Mouse (Mus musculus) midbrain, embryonic 15.5 days (tissue): ENCODE data around the gene Gstt2. TPM values are rescaled to one million over a fixed set of nuclear protein-coding genes. Genes with fewer than 3 reads are reported as not detected.
A peak's percentile ranks its signal among the peaks of the same experiment; 100 is the strongest.

Source experiments
- ATAC-seq: fragments of 200-750 bp; cut with Nextera tagmentation; replicated peaks from 2 replicates; pipeline ENCODE4 v1.8.0; 2017; ENCODE audit warnings: moderate TSS enrichment
- H3K27ac ChIP-seq: fragments of 300-500 bp; sonication (generic); 2 replicates; pipeline ENCODE4 v1.5.1; 2015; ENCODE audit warnings: mild to moderate bottlenecking, inconsistent platforms
- H3K27me3 ChIP-seq: fragments of 300-500 bp; sonication (generic); replicated peaks from 2 replicates; pipeline ENCODE4 v1.6.1; 2015; ENCODE audit warnings: inconsistent platforms
- H3K36me3 ChIP-seq: fragments of 300-500 bp; sonication (generic); replicated peaks from 2 replicates; pipeline ENCODE4 v1.6.1; 2015; ENCODE audit warnings: inconsistent platforms
- H3K4me1 ChIP-seq: fragments of 300-500 bp; sonication (generic); 2 replicates; pipeline ENCODE4 v1.6.1; 2015; ENCODE audit warnings: inconsistent platforms
- H3K4me2 ChIP-seq: fragments of 300-500 bp; sonication (generic); 2 replicates; pipeline ENCODE4 v1.6.1; 2015; ENCODE audit warnings: inconsistent platforms, mild to moderate bottlenecking, moderate library complexity
- H3K4me3 ChIP-seq: fragments of 300-500 bp; sonication (generic); 2 replicates; pipeline ENCODE4 v1.5.1; 2015; ENCODE audit warnings: mild to moderate bottlenecking, inconsistent platforms
- H3K9ac ChIP-seq: fragments of 300-500 bp; sonication (generic); 2 replicates; pipeline ENCODE4 v1.6.1; 2015; ENCODE audit warnings: mild to moderate bottlenecking, inconsistent platforms
- H3K9me3 ChIP-seq: fragments of 300-500 bp; sonication (generic); 2 replicates; pipeline ENCODE4 v1.6.1; 2016; ENCODE audit warnings: inconsistent platforms
- WGBS: fragments of 180-500 bp; shearing (Covaris S2); methylation state at CpG from one replicate; pipeline ENCODE4 v1.1.7; 2015; ENCODE audit warnings: mixed read lengths; 5-methylcytosine and 5-hydroxymethylcytosine counted together
- polyA plus RNA-seq: library from polyadenylated mRNA; unstranded; fragments of >200 nt; fragmentation: Nextera tagmentation; extraction: Ambion mirVana; gene quantifications from 2 replicates; pipeline ENCODE4 v1.2.1, GENCODE M21; 2015

Gene Gstt2
- polyA plus RNA-seq, 1 experiment from 2014 or later = 7.5 TPM

GRCm38 (mm10) chr10:75834250-75834649 is 3.0 kb downstream of the Gstt2 start:
- H3K27ac ChIP-seq = no peak overlapping the region
- H3K27me3 ChIP-seq = peaks cover 26% of the 10 kb centered on the region
- no peak for ATAC-seq
- H3K9me3 ChIP-seq = no peaks in the 10 kb centered on the region
- H3K9ac ChIP-seq = peak overlapping the region; percentile 7; the same call in 1 of the 2 replicates
- 2% methylated on average over 21 of the region's 21 CpGs for WGBS
- peak overlapping the region; percentile 59 for H3K4me2 ChIP-seq
- H3K4me3 ChIP-seq = peak overlapping the region; percentile 34
- H3K4me1 ChIP-seq = peaks cover 26% of the 10 kb centered on the region
- H3K36me3 ChIP-seq = no peaks in the 10 kb centered on the region

- Histone ChIP-seq H3K9me3 (no peaks in the 10 kb centered on the region), H3K36me3 (no peaks in the 10 kb centered on the region), H3K9ac (no peak overlapping the region; the same call in 1 of the 2 replicates), H3K4me3 (peak overlapping the region; percentile 34; the same call in 1 of the 2 replicates), H3K4me2 (peak overlapping the region; percentile 59), H3K27me3 (peaks cover 26% of the 10 kb centered on the region), H3K4me1 (peaks cover 26% of the 10 kb centered on the region), H3K27ac (no peak overlapping the region)
- WGBS = 16% methylated on average over 21 of the region's 21 CpGs
- no peak for ATAC-seq
Measured at GRCm38 (mm10) chr10:75833456-75834080, 3.7 kb downstream of the Gstt2 start.

GRCm38 (mm10) chr10:75832272-75832895 is 4.8 kb downstream of the Gstt2 start:
- Histone ChIP-seq H3K9me3 (no peaks in the 10 kb centered on the region), H3K4me2 (no peak overlapping the region), H3K27me3 (peaks cover 26% of the 10 kb centered on the region), H3K9ac (no peak overlapping the region), H3K27ac (no peak overlapping the region), H3K4me1 (peaks cover 18% of the 10 kb centered on the region), H3K4me3 (no peak overlapping the region), H3K36me3 (no peaks in the 10 kb centered on the region)
- no peak for ATAC-seq
- WGBS = 72% methylated on average over 13 of the region's 13 CpGs

- Histone ChIP-seq H3K4me3 (no peak overlapping the region), H3K9ac (no peak overlapping the region), H3K27me3 (peaks cover 26% of the 10 kb centered on the region), H3K36me3 (no peaks in the 10 kb centered on the region), H3K4me2 (no peak overlapping the region), H3K9me3 (no peaks in the 10 kb centered on the region), H3K27ac (no peak overlapping the region), H3K4me1 (peaks cover 12% of the 10 kb centered on the region)
- WGBS = 83% methylated on average over 2 of the region's 2 CpGs
- no peak for ATAC-seq
Measured at GRCm38 (mm10) chr10:75830275-75830670, 7.0 kb downstream of the Gstt2 start.

- peaks cover 8% of the 10 kb centered on the region for H3K4me1 ChIP-seq
- 72% methylated on average over 2 of the region's 2 CpGs for WGBS
- H3K4me2 ChIP-seq = no peak overlapping the region
- no peak for ATAC-seq
- H3K4me3 ChIP-seq = no peak overlapping the region
- H3K36me3 ChIP-seq = no peaks in the 10 kb centered on the region
- no peak overlapping the region for H3K27ac ChIP-seq
- H3K27me3 ChIP-seq = peaks cover 22% of the 10 kb centered on the region
- H3K9ac ChIP-seq = no peak overlapping the region
- H3K9me3 ChIP-seq = no peaks in the 10 kb centered on the region
Measured at GRCm38 (mm10) chr10:75829529-75830274, 7.5 kb downstream of the Gstt2 start.

- H3K9ac ChIP-seq = no peak overlapping the region
- no peak overlapping the region for H3K4me3 ChIP-seq
- no peak overlapping the region for H3K4me2 ChIP-seq
- no peaks in the 10 kb centered on the region for H3K4me1 ChIP-seq
- H3K9me3 ChIP-seq = no peaks in the 10 kb centered on the region
- ATAC-seq = peak; percentile 33
- no peak overlapping the region for H3K27ac ChIP-seq
- H3K36me3 ChIP-seq = no peaks in the 10 kb centered on the region
- peaks cover 10% of the 10 kb centered on the region for H3K27me3 ChIP-seq
Measured at GRCm38 (mm10) chr10:75828500-75828931, 8.7 kb downstream of the Gstt2 start.

GRCm38 (mm10) chr10:75827668-75828360 is 9.4 kb downstream of the Gstt2 start:
- no peak overlapping the region for H3K4me3 ChIP-seq
- no peak overlapping the region for H3K9ac ChIP-seq
- H3K27me3 ChIP-seq = peaks cover 5% of the 10 kb centered on the region; the same call in 1 of the 2 replicates
- H3K4me2 ChIP-seq = no peak overlapping the region
- ATAC-seq = no peak
- H3K9me3 ChIP-seq = no peaks in the 10 kb centered on the region
- 93% methylated on average over 4 of the region's 4 CpGs for WGBS
- no peaks in the 10 kb centered on the region for H3K4me1 ChIP-seq
- no peak overlapping the region for H3K27ac ChIP-seq
- no peaks in the 10 kb centered on the region for H3K36me3 ChIP-seq

- no peaks in the 10 kb centered on the region for H3K27me3 ChIP-seq
- H3K9me3 ChIP-seq = no peaks in the 10 kb centered on the region
- H3K4me2 ChIP-seq = no peak overlapping the region
- no peaks in the 10 kb centered on the region for H3K36me3 ChIP-seq
- no peaks in the 10 kb centered on the region for H3K4me1 ChIP-seq
- no peak overlapping the region for H3K4me3 ChIP-seq
- H3K9ac ChIP-seq = no peak overlapping the region
- H3K27ac ChIP-seq = no peak overlapping the region
- ATAC-seq = no peak
- 87% methylated on average over 4 of the region's 4 CpGs for WGBS
Measured at GRCm38 (mm10) chr10:75824530-75824929, 12.7 kb downstream of the Gstt2 start.

- H3K9me3 ChIP-seq = no peaks in the 10 kb centered on the region
- H3K9ac ChIP-seq = no peak overlapping the region
- no peak overlapping the region for H3K4me2 ChIP-seq
- no peak overlapping the region for H3K27ac ChIP-seq
- H3K27me3 ChIP-seq = no peaks in the 10 kb centered on the region
- H3K4me3 ChIP-seq = no peak overlapping the region
- 88% methylated on average over 1 of the region's 1 CpGs for WGBS
- no peak for ATAC-seq
- no peaks in the 10 kb centered on the region for H3K36me3 ChIP-seq
- no peaks in the 10 kb centered on the region for H3K4me1 ChIP-seq
Measured at GRCm38 (mm10) chr10:75823782-75824181, 13.4 kb downstream of the Gstt2 start.

GRCm38 (mm10) chr10:75822443-75822842 is 14.8 kb downstream of the Gstt2 start, which contains the start of gene Gstt4:
Gstt4 (minus strand) TSS chr10:75822543.
- WGBS = 97% methylated on average over 2 of the region's 2 CpGs
- no peak for ATAC-seq
- H3K4me1 ChIP-seq = no peaks in the 10 kb centered on the region

GRCm38 (mm10) chr10:75819882-75820281 is 17.3 kb downstream of the Gstt2 start:
- no peak overlapping the region for H3K4me3 ChIP-seq
- no peaks in the 10 kb centered on the region for H3K36me3 ChIP-seq
- H3K27ac ChIP-seq = no peak overlapping the region
- H3K4me1 ChIP-seq = no peaks in the 10 kb centered on the region
- no peak overlapping the region for H3K4me2 ChIP-seq
- no peak for ATAC-seq
- no peaks in the 10 kb centered on the region for H3K27me3 ChIP-seq
- WGBS = 90% methylated on average over 5 of the region's 5 CpGs
- H3K9me3 ChIP-seq = no peaks in the 10 kb centered on the region
- H3K9ac ChIP-seq = no peak overlapping the region

More at GRCm38 (mm10) chr10:75822443-75822842, 14.8 kb downstream of the Gstt2 start, which contains the start of gene Gstt4:
- Histone ChIP-seq H3K4me3 (no peak within 1 kb of the TSS), H3K4me2 (no peak within 1 kb of the TSS), H3K27me3 (no peaks in the 10 kb centered on the region), H3K9ac (no peak within 1 kb of the TSS), H3K9me3 (no peaks in the 10 kb centered on the region), H3K36me3 (no peaks in the 10 kb centered on the region), H3K27ac (no peak within 1 kb of the TSS)

- Histone ChIP-seq H3K27ac (no peak overlapping the region), H3K9me3 (no peaks in the 10 kb centered on the region), H3K27me3 (no peaks in the 10 kb centered on the region), H3K4me3 (no peak overlapping the region), H3K36me3 (no peaks in the 10 kb centered on the region), H3K4me2 (no peak overlapping the region), H3K9ac (no peak overlapping the region), H3K4me1 (no peaks in the 10 kb centered on the region)
- WGBS = 68% methylated on average over 10 of the region's 10 CpGs
- ATAC-seq = no peak
Measured at GRCm38 (mm10) chr10:75818641-75819040, 18.6 kb downstream of the Gstt2 start.
